15 mouse cellular contexts compared by ENCODE assay signal in the genomic region with DNA sequence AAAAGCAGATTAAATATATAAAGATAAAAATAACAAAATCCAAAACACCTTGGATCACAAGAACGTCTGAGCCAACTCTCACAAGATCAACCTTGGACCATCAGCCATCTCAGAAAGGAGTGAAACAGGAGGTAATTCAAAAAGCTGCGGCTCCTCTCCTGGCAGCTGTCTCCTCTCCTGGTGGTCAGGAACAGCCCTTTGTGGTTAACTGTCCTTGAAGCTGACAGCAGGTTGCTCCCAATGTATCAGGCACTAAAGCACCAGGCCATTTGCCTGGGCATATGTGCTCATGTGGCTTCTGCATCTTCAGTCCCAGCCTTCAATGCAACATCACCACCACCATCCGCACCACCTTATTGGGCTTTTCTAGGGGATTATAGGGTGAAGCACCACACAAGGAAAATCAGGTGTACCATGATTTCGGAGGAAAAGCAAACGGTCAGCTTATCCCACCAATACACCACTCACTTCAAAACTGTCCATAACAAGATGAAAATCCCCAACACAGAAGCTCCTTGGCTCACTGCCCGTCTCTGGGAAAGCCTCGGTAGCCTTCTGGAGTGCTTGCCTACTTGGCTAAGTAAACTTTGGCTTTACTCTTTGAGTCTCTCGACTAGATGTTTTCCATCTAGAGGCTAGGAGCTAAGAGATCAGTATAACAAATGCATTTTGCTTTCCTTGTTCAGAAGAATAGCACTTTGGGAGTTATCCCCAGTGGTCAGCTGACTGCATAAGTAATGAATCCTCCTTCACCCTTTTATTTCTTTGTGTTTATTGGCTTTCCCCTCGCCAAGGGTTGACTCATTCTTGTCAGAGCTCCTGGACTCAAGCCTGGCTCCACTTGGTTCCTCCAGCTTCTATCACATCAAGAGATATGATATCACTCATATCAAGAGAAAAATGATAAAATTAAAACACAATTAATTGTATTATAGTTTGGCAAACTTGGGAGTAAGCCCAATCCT. TPM values are rescaled to one million over a fixed set of nuclear protein-coding genes. Genes with fewer than 3 reads are reported as not detected.
DNase-seq lines count a peak whose midpoint lies in the region; ATAC-seq and TF ChIP-seq lines count a peak whose summit lies in the region.
"Had no signal": no experiment of that assay in that cellular context is flagged by ENCODE, and none has a peak within 500 bp of the region (broad histone marks: within the 10 kb centered on the region; RNA-seq: fewer than 3 reads in every experiment).

No protein-coding gene starts in this region.

- no peak overlapping the region for H3K4me3 ChIP-seq in layer of hippocampus, adult 2 months
- H3K4me3 ChIP-seq: embryonic facial prominence, embryonic 13.5 days; hindbrain, embryonic 12.5 days; intestine, embryonic 15.5 days; kidney, embryonic 15.5 days; limb, embryonic 10.5 days; stomach, embryonic 15.5 days had no signal

- no peak for TF ChIP-seq CTCF in layer of hippocampus, adult 2 months (conservative IDR thresholded peaks at IDR 0.05)

- H3K27ac ChIP-seq in layer of hippocampus, adult 2 months, result peak overlapping the region; percentile 37; the same call in 1 of the 2 replicates
- H3K27ac ChIP-seq: embryonic facial prominence, embryonic 13.5 days; hindbrain, embryonic 12.5 days; intestine, embryonic 15.5 days; kidney, embryonic 15.5 days; limb, embryonic 10.5 days; stomach, embryonic 15.5 days had no signal

- DNase-seq in frontal cortex, postnatal 10 days (ENCODE audit: low spot score in 2 of 2), result no peak
- no peak for DNase-seq in layer of hippocampus, adult 2 months (ENCODE audit: low spot score in 2 of 2)
- no peak for DNase-seq in layer of hippocampus, postnatal 14 days (ENCODE audit: low spot score in 2 of 2)
- peak; percentile 62 for DNase-seq in Muller cell, postnatal 12 days (ENCODE audit: inconsistent ontology term)
- DNase-seq in cerebellum, postnatal 14 days, result peak; percentile 69 to 72
- no peak for DNase-seq in kidney, adult 11 months
- DNase-seq: layer of hippocampus, postnatal 36 days had no signal

- 0 out of 2 replicates have a peak, but pooled peaks have one; percentile 16 for ATAC-seq in frontal cortex, adult (ENCODE audit: low TSS enrichment)
- ATAC-seq: CD4-positive, CD25-positive, alpha-beta regulatory T cell, adult 4 months; intestine, embryonic 15.5 days had no signal

RNA-seq across cellular contexts. Expression of gene Arap2, which starts 26.2 kb away (rescaled TPM):
- total RNA-seq in layer of hippocampus, adult 2 months (2021), result 10 to 100 TPM; 48.6 to 49.8 TPM
- 10 to 100 TPM; 37.8 to 46.5 TPM for total RNA-seq in layer of hippocampus, postnatal 14 days (2021)

Comparison
In these comparisons a context has a peak if more than half of its experiments do, and no peak if none do; other contexts are left out.
1. DNase-seq: peak in Muller cell, postnatal 12 days (single experiment) and cerebellum, postnatal 14 days (2 of 2); none in frontal cortex, postnatal 10 days (0 of 2), layer of hippocampus, adult 2 months (0 of 2), layer of hippocampus, postnatal 14 days (0 of 2) and kidney, adult 11 months (single experiment).